Mouse (Mus musculus): ENCODE data around the gene Rasa4. TPM values are rescaled to one million over a fixed set of nuclear protein-coding genes. Genes with fewer than 3 reads are reported as not detected.
A peak's percentile ranks its signal among the peaks of the same experiment; 100 is the strongest.
"Not testable (repeated sequence)": the region's sequence is repeated elsewhere in the genome, so short reads cannot be mapped to it uniquely, and the experiment has no call there.

Rasa4 gene
- polyA plus RNA-seq, 1 experiment from 2014 or later: 1.9 TPM

DNA sequence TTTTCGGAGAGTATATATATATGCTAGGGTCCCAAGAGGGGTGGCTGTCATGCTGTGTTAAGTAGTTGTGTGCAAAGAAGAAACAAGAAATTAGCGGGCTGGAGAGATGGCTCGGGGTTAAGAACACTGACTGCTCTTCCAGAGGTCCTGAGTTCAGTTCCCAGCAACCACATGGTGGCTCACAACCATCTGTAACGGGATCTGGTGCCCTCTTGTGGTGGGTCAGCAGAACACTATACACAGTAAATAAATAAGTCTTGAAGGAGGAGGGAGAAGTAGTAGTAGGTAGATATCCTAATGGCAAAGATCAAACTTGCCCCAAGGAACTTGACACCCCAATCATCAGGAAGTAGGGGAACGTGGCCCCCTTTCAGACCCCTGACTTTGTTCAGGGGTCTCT, 59.0 kb downstream of the Rasa4 start:
- Histone ChIP-seq H3K4me2 (ENCODE audit: low read depth, low read length) (no peak overlapping the region), H3K27ac (ENCODE audit: low read length) (no peak overlapping the region), H3K36me3 (ENCODE audit: control insufficient read depth, insufficient read depth) (peaks cover 28% of the 10 kb centered on the region), H3K9ac (ENCODE audit: low read depth, low read length) (no peak overlapping the region), H3K27me3 (ENCODE audit: control insufficient read depth, insufficient read depth, low read depth, low read length) (no peaks in the 10 kb centered on the region), H3K4me3 (ENCODE audit: low read depth, low read length) (no peak overlapping the region), H3K9me3 (replicated peaks; ENCODE audit: control insufficient read depth, low read length) (no peaks in the 10 kb centered on the region), H3K4me1 (ENCODE audit: control insufficient read depth, low read depth, low read length) (peaks cover 6% of the 10 kb centered on the region)
- no peak for ATAC-seq (ENCODE audit: low read depth)
- WGBS (ENCODE audit: insufficient replicate concordance): 76% methylated on average over 5 of the region's 5 CpGs

DNA sequence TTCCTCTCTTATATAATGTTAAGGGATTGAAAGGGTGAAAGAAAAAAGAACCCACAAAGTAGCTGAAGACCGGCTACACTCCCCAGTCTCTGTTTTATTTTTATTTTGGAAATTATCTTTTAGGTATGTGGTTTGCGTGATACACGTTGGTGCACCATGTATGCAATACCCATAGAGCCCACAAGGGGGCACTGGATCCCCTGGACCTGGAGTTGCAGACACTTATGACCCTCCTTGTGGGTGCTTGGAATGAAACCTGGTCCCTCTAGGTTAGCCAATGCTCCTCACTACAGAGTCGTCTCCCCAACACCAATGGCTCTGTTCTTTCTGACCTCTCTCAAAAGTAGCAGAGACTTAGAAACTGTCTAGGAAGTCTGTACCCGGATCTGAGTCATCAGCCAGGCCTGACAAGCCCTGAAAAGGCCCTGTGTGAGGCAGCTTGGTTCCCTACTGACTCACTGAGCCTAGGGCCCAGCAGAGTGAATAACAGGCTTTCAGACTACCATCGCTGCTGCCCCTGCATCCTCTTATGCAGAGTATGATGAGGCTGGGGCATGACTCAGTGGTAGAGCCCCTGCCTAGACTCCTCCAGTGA, 59.5 kb downstream of the Rasa4 start:
- H3K27ac ChIP-seq (ENCODE audit: low read length): no peak overlapping the region
- H3K27me3 ChIP-seq (ENCODE audit: control insufficient read depth, insufficient read depth, low read depth, low read length): no peaks in the 10 kb centered on the region
- no peak for ATAC-seq (ENCODE audit: low read depth)
- H3K4me1 ChIP-seq (ENCODE audit: control insufficient read depth, low read depth, low read length): peaks cover under 1% of the 10 kb centered on the region
- peaks cover 28% of the 10 kb centered on the region for H3K36me3 ChIP-seq (ENCODE audit: control insufficient read depth, insufficient read depth)
- WGBS (ENCODE audit: insufficient replicate concordance): 80% methylated on average over 6 of the region's 6 CpGs
- no peak overlapping the region for H3K9ac ChIP-seq (ENCODE audit: low read depth, low read length)
- H3K4me2 ChIP-seq (ENCODE audit: low read depth, low read length): no peak overlapping the region
- no peaks in the 10 kb centered on the region for H3K9me3 ChIP-seq (replicated peaks; ENCODE audit: control insufficient read depth, low read length)
- H3K4me3 ChIP-seq (ENCODE audit: low read depth, low read length): no peak overlapping the region

DNA sequence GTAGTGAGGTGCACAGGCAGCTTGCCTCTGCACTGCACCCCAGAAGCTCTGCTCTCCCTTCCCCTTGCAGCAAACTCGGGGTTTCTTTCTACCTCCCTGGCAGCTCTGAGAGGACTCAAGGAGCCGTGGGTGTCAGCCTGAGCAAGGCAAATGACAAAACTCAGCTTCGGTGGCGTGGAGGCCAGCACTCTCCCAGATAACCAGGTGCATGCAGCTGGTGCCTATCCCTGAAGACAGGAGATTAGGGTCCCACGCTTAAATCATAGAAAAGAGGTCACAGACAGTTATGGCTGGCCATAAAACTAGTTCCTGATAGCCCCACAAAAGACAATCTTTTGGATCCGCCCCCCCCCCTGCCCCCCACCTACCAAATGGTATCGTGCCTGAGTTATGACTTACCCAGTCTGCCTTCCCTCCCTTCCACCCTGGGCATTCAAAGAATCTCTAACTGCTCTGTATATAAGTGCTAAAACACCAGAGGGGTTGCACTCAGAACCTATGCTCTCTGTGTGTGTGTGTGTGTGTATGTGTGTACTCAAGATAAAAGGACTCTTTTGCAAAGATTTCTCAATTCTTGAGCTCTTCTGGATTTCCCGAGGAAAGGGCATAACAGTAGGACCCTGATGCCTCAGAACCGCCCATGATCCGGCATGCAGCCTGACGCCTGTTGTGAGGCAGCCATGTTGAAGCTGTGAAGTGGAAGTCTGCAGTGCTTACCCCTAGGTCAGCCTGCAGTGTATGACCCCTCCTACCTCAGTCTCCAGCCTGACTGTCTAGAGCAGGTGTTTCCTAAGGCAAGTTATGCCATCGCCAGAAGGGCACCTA, 61.1 kb downstream of the Rasa4 start:
- Histone ChIP-seq H3K9me3 (replicated peaks; ENCODE audit: control insufficient read depth, low read length) (no peaks in the 10 kb centered on the region), H3K4me3 (ENCODE audit: low read depth, low read length) (no peak overlapping the region), H3K36me3 (ENCODE audit: control insufficient read depth, insufficient read depth) (peaks cover 21% of the 10 kb centered on the region), H3K9ac (ENCODE audit: low read depth, low read length) (no peak overlapping the region), H3K4me2 (ENCODE audit: low read depth, low read length) (no peak overlapping the region), H3K27me3 (ENCODE audit: control insufficient read depth, insufficient read depth, low read depth, low read length) (no peaks in the 10 kb centered on the region), H3K27ac (ENCODE audit: low read length) (no peak overlapping the region), H3K4me1 (ENCODE audit: control insufficient read depth, low read depth, low read length) (no peaks in the 10 kb centered on the region)
- no peak for ATAC-seq (ENCODE audit: low read depth)
- 32% methylated on average over 12 of the region's 12 CpGs for WGBS (ENCODE audit: insufficient replicate concordance)

DNA sequence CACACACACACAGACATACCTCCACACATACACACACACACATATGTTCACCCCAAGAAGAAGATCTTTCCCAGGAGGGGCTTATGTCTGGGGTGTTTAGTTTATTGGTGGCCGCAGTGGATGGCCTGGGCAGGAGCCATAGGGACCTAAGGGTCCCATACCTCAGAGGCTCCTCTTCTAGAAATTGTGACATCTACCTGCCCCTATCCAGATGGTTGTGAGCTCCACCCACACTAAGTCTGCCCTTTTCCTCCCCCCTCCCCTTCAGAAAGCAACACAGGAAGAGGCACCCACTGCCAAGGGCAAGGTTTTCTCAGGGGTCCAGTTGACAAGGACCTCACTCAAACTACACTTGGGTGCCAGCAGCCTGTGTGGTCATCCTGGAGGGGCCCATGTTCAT, 63.2 kb downstream of the Rasa4 start:
- WGBS (ENCODE audit: insufficient replicate concordance): 75% methylated on average over 1 of the region's 1 CpGs
- Histone ChIP-seq H3K27ac (ENCODE audit: low read length) (no peak overlapping the region), H3K4me2 (ENCODE audit: low read depth, low read length) (no peak overlapping the region), H3K4me1 (ENCODE audit: control insufficient read depth, low read depth, low read length) (no peaks in the 10 kb centered on the region), H3K36me3 (ENCODE audit: control insufficient read depth, insufficient read depth) (peaks cover under 1% of the 10 kb centered on the region; the same call in 1 of the 2 replicates), H3K4me3 (ENCODE audit: low read depth, low read length) (no peak overlapping the region), H3K9ac (ENCODE audit: low read depth, low read length) (no peak overlapping the region), H3K27me3 (ENCODE audit: control insufficient read depth, insufficient read depth, low read depth, low read length) (no peaks in the 10 kb centered on the region), H3K9me3 (replicated peaks; ENCODE audit: control insufficient read depth, low read length) (no peaks in the 10 kb centered on the region)
- ATAC-seq (ENCODE audit: low read depth): no peak

DNA sequence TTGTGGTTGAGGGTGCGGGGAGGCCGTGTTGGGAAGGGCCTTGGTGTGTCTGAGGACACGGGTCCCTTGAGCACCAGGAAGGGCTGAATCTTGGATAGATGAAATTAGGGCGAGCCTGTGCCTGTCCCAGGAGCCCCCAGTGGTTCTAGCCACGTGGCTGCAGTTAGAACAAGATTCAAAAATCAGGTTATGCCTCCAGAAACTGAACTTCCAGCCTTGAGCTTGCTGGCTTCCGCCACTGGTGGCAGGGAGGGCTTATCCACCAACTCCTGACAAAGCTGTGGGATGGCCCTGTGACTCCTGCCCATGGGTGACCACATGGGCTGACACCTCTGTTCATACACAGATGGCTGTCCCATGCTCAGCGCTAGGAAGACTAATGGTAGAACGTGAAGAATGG, 64.0 kb downstream of the Rasa4 start:
- H3K27ac ChIP-seq (ENCODE audit: low read length): no peak overlapping the region
- H3K9me3 ChIP-seq (replicated peaks; ENCODE audit: control insufficient read depth, low read length): no peaks in the 10 kb centered on the region
- no peak overlapping the region for H3K9ac ChIP-seq (ENCODE audit: low read depth, low read length)
- H3K4me3 ChIP-seq (ENCODE audit: low read depth, low read length): no peak overlapping the region
- H3K27me3 ChIP-seq (ENCODE audit: control insufficient read depth, insufficient read depth, low read depth, low read length): no peaks in the 10 kb centered on the region
- no peaks in the 10 kb centered on the region for H3K36me3 ChIP-seq (ENCODE audit: control insufficient read depth, insufficient read depth)
- H3K4me1 ChIP-seq (ENCODE audit: control insufficient read depth, low read depth, low read length): no peaks in the 10 kb centered on the region
- WGBS (ENCODE audit: insufficient replicate concordance): 45% methylated on average over 8 of the region's 8 CpGs
- no peak for ATAC-seq (ENCODE audit: low read depth)
- H3K4me2 ChIP-seq (ENCODE audit: low read depth, low read length): no peak overlapping the region

DNA sequence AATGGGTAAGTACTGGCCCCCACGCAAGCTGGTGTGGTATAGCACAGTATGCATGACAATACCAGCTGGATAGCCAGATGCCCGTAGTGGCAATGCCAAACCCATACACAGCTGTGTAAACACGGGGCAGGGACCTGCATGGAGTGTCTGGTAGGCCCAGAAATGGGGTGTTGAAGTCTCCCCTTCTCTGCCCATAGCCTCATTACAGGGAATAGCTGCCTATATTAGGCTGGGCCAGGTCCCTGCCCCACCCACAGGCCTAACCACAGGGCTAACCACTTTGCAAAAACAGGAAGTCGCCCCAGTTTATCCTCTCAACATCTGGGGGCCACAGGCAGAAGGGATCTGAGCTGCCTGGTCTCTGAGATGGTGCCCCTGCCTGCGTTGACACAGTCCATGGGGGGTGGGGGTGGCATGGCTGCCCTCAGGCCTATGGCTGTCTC, 65.4 kb downstream of the Rasa4 start:
- H3K9me3 ChIP-seq (replicated peaks; ENCODE audit: control insufficient read depth, low read length); H3K9ac ChIP-seq (ENCODE audit: low read depth, low read length); H3K27ac ChIP-seq (ENCODE audit: low read length); H3K36me3 ChIP-seq (ENCODE audit: control insufficient read depth, insufficient read depth); H3K4me1 ChIP-seq (ENCODE audit: control insufficient read depth, low read depth, low read length); H3K4me2 ChIP-seq (ENCODE audit: low read depth, low read length); H3K27me3 ChIP-seq (ENCODE audit: control insufficient read depth, insufficient read depth, low read depth, low read length); H3K4me3 ChIP-seq (ENCODE audit: low read depth, low read length): not testable (repeated sequence)
- peak; percentile 70 for ATAC-seq (ENCODE audit: low read depth)
- WGBS (ENCODE audit: insufficient replicate concordance): 25% methylated on average over 5 of the region's 5 CpGs

DNA sequence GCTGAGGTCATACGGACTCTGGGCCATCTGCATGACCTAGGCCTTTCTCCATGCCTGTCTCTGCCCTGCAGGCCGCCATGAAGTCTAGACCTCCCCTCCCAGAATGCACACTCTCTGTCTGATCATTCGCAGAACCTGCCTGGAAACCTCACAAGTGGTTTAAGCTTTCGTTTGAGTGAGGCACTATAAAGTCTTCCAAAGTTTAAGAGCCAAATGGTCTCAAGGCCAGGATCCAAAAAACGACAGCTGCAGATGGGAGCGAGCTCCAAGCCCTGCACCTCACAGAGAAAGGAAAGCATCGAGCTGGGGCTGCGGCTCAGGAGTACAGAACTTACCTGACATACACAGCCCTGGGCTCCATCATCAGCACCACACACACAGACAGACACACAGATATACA, 68.6 kb downstream of the Rasa4 start:
- 76% methylated on average over 8 of the region's 8 CpGs for WGBS (ENCODE audit: insufficient replicate concordance)
- Histone ChIP-seq H3K4me1 (ENCODE audit: control insufficient read depth, low read depth, low read length) (no peaks in the 10 kb centered on the region), H3K4me2 (ENCODE audit: low read depth, low read length) (no peak overlapping the region), H3K9ac (ENCODE audit: low read depth, low read length) (no peak overlapping the region), H3K27me3 (ENCODE audit: control insufficient read depth, insufficient read depth, low read depth, low read length) (no peaks in the 10 kb centered on the region), H3K27ac (ENCODE audit: low read length) (no peak overlapping the region), H3K4me3 (ENCODE audit: low read depth, low read length) (no peak overlapping the region), H3K36me3 (ENCODE audit: control insufficient read depth, insufficient read depth) (no peaks in the 10 kb centered on the region), H3K9me3 (replicated peaks; ENCODE audit: control insufficient read depth, low read length) (no peaks in the 10 kb centered on the region)
- ATAC-seq (ENCODE audit: low read depth): no peak

DNA sequence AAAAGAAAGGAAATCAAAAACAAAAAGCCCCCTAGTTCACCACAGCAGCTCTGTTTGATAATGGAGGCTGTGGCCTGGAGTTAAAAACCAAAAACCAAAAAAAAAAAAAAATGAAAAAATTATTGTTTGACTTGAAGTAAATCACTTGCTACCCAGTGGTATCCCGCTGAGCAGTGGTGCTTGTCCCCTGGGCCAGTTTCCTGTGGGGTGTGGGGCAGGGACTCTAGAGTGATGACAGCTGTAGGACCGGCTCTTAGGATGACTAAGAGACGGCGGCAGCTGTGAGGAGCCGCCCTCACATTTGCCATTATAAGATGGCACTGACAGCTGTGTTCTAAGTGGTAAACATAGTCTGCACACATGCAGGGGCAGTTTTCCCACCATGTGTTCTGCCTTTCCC, 71.7 kb downstream of the Rasa4 start:
- Histone ChIP-seq H3K27me3 (ENCODE audit: control insufficient read depth, insufficient read depth, low read depth, low read length) (no peaks in the 10 kb centered on the region), H3K36me3 (ENCODE audit: control insufficient read depth, insufficient read depth) (no peaks in the 10 kb centered on the region), H3K4me3 (ENCODE audit: low read depth, low read length) (no peak overlapping the region), H3K4me2 (ENCODE audit: low read depth, low read length) (no peak overlapping the region), H3K9me3 (replicated peaks; ENCODE audit: control insufficient read depth, low read length) (no peaks in the 10 kb centered on the region), H3K9ac (ENCODE audit: low read depth, low read length) (no peak overlapping the region), H3K4me1 (ENCODE audit: control insufficient read depth, low read depth, low read length) (no peaks in the 10 kb centered on the region), H3K27ac (ENCODE audit: low read length) (no peak overlapping the region)
- 83% methylated on average over 5 of the region's 5 CpGs for WGBS (ENCODE audit: insufficient replicate concordance)
- no peak for ATAC-seq (ENCODE audit: low read depth)

DNA sequence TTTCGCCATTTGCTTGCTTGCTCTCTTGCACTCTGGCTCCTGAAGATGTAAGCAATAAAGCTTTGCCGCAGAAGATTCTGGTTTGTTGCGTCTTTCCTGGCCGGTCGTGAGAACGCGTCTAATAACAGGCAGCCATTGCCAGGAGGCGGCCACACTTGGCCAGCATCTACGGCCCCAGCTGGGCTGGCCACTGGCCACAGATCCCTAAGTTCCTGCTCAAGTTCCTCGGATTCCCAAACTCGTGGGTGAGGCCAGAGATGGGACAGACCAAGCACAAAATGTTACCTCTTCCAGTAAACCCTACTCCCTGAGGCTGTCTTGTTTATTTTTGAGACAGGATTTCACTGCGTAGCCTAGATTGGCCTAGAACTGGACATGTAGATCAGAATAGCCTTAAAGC, 76.4 kb downstream of the Rasa4 start:
- H3K27me3 ChIP-seq (ENCODE audit: control insufficient read depth, insufficient read depth, low read depth, low read length); H3K9ac ChIP-seq (ENCODE audit: low read depth, low read length); H3K9me3 ChIP-seq (replicated peaks; ENCODE audit: control insufficient read depth, low read length); ATAC-seq (ENCODE audit: low read depth); H3K27ac ChIP-seq (ENCODE audit: low read length); H3K4me2 ChIP-seq (ENCODE audit: low read depth, low read length); H3K36me3 ChIP-seq (ENCODE audit: control insufficient read depth, insufficient read depth); H3K4me3 ChIP-seq (ENCODE audit: low read depth, low read length); H3K4me1 ChIP-seq (ENCODE audit: control insufficient read depth, low read depth, low read length): not testable (repeated sequence)
- 76% methylated on average over 11 of the region's 12 CpGs for WGBS (ENCODE audit: insufficient replicate concordance)
